Mouse (Mus musculus) liver, postnatal 0 days (tissue): ENCODE data around the gene Slc25a44.

Source experiments
- CTCF ChIP-seq: sonication (generic); IDR thresholded peaks from 2 replicates; pipeline ENCODE4 v1.5.1; 2016; ENCODE audit warnings: antibody characterized with exemption, low read depth
- EP300 ChIP-seq: IDR thresholded peaks from 2 replicates; pipeline ENCODE4 v1.6.1; 2016; ENCODE audit warnings: antibody characterized with exemption, low read depth, mild to moderate bottlenecking

DNA sequence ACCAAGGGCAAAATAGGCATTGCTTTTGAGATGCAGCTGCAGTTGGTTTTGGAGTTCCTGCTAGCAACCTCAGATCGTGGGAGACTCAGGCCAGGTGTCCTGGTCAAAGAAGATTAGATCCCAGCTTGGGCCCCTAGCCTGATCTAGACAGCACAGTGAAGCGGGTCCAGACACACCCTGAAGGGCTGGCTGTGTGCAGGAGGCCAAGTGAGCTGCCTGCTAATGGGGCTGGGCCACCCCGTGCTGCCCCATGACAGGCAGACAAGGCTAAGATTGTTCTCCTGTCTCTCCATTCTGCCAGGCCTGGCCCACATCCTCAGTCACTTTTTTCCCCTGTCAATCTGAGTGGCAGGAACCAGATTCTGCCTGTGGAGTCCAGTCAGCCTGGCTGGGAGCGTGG lies 61.2 kb downstream of the Slc25a44 start:
- TF ChIP-seq EP300 = peak; percentile 80
- no peak for TF ChIP-seq CTCF
